7 mouse cellular contexts compared by ENCODE assay signal in the genomic region with DNA sequence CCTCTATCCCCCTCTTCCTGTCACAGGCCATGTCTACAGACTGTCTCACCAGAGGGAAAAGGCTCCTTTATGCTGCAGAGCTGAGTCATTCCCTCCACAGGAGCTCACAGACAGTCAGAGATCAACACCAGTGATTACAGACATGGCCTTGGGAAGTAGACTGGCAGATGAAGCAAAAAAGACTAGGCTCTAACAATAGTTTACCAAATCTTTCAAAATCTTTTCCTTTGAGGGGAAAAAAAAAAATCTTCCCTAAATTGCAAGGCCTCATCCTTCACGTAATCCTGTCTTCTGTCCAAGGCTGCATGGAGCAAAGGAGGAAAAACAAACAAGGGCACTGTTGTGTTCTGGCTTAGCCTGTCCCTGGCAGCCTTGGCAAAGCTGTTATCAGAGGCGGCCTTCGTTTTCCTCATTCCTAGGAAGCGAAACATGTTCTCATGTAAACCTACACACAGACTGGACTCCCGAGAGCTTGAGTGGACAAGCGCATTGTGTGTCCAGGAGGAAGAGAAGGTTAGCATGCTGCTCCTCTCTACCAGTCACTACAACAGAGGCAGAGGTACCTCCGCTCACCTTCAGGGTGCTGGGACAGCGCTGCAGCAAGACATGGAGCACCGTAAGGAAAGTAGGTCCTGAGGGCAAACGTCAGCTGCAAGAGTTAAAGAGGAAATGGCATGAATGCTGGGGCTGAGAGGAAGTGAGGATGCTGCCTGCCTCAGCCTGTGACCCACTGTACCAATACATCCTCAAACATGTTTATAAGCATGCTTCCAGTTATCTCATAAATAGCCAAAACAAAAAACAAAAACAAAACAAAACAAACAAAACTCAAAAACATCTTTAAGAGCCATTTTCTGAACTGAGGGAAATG.
DNase-seq lines count a peak whose midpoint lies in the region; ATAC-seq and TF ChIP-seq lines count a peak whose summit lies in the region.

No protein-coding gene starts in this region.

- ATAC-seq in lung, embryonic 14.5 days (ENCODE audit: insufficient read depth) = no peak
- ATAC-seq in heart, embryonic 15.5 days (replicated peaks; ENCODE audit: insufficient number of reproducible peaks, insufficient read depth, low FRiP score, low read depth) = no peak

- TF ChIP-seq POLR2A in lung, adult 2 months (IDR thresholded peaks at IDR 0.05; ENCODE audit: borderline replicate concordance, extremely low read depth, low read depth, low read length) = no peak

- DNase-seq in lung, embryonic 14.5 days = no peak
- no peak for DNase-seq in lung, adult 2 months
- DNase-seq in adrenal gland, postnatal 14 days = peak; percentile 77
- no peak for DNase-seq in layer of hippocampus, postnatal 36 days
- no peak for DNase-seq in urinary bladder, postnatal 10 days (ENCODE audit: low spot score)

- H3K9me3 ChIP-seq in lung, embryonic 14.5 days (ENCODE audit: low read depth, low read length) = no peaks in the 10 kb centered on the region
- H3K9me3 ChIP-seq in heart, embryonic 15.5 days (replicated peaks) = no peaks in the 10 kb centered on the region
- no peaks in the 10 kb centered on the region for H3K9me3 ChIP-seq in megakaryocyte, embryonic 14.5 days

- no peak overlapping the region for H3K4me3 ChIP-seq in lung, embryonic 14.5 days (ENCODE audit: low read depth, low read length)
- H3K4me3 ChIP-seq in lung, adult 2 months (replicated peaks; ENCODE audit: extremely low read depth, low read depth, low read length) = no peak overlapping the region
- H3K4me3 ChIP-seq in heart, embryonic 15.5 days = no peak overlapping the region
- peak overlapping the region; percentile 62 for H3K4me3 ChIP-seq in megakaryocyte, embryonic 14.5 days (replicated peaks)

- no peak overlapping the region for H3K9ac ChIP-seq in lung, embryonic 14.5 days
- no peak overlapping the region for H3K9ac ChIP-seq in heart, embryonic 15.5 days

- no peak overlapping the region for H3K4me2 ChIP-seq in lung, embryonic 14.5 days
- H3K4me2 ChIP-seq in heart, embryonic 15.5 days = no peak overlapping the region

- peaks cover 24% of the 10 kb centered on the region for H3K4me1 ChIP-seq in lung, embryonic 14.5 days (ENCODE audit: insufficient read depth)
- H3K4me1 ChIP-seq in lung, adult 2 months (ENCODE audit: control insufficient read depth, insufficient read depth, low read length) = peaks cover 13% of the 10 kb centered on the region
- peaks cover 27% of the 10 kb centered on the region for H3K4me1 ChIP-seq in heart, embryonic 15.5 days (replicated peaks)
- H3K4me1 ChIP-seq in megakaryocyte, embryonic 14.5 days = peaks cover 51% of the 10 kb centered on the region

- 56% methylated on average over 10 of the region's 10 CpGs for WGBS in lung, embryonic 14.5 days
- WGBS in lung, adult 2 months = 38% methylated on average over 10 of the region's 10 CpGs
- 60% methylated on average over 10 of the region's 10 CpGs for WGBS in heart, embryonic 15.5 days

- no peaks in the 10 kb centered on the region for H3K36me3 ChIP-seq in lung, embryonic 14.5 days (ENCODE audit: insufficient read depth)
- H3K36me3 ChIP-seq in heart, embryonic 15.5 days = no peaks in the 10 kb centered on the region
- peaks cover 5% of the 10 kb centered on the region for H3K36me3 ChIP-seq in megakaryocyte, embryonic 14.5 days (replicated peaks; ENCODE audit: low read length)

- H3K27ac ChIP-seq in lung, embryonic 14.5 days (ENCODE audit: low read depth) = peak overlapping the region; percentile 74
- peak overlapping the region; percentile 51 for H3K27ac ChIP-seq in heart, embryonic 15.5 days

- no peaks in the 10 kb centered on the region for H3K27me3 ChIP-seq in lung, embryonic 14.5 days (ENCODE audit: insufficient read depth, low read length)
- H3K27me3 ChIP-seq in heart, embryonic 15.5 days = no peaks in the 10 kb centered on the region
- peaks cover 12% of the 10 kb centered on the region for H3K27me3 ChIP-seq in megakaryocyte, embryonic 14.5 days (replicated peaks)

- no peak for TF ChIP-seq CTCF in lung, embryonic 14.5 days (IDR thresholded peaks at IDR 0.05; ENCODE audit: low read depth)
- no peak for TF ChIP-seq CTCF in lung, adult 2 months (IDR thresholded peaks at IDR 0.05; ENCODE audit: insufficient read depth, low read length)
